In the genomic region with DNA sequence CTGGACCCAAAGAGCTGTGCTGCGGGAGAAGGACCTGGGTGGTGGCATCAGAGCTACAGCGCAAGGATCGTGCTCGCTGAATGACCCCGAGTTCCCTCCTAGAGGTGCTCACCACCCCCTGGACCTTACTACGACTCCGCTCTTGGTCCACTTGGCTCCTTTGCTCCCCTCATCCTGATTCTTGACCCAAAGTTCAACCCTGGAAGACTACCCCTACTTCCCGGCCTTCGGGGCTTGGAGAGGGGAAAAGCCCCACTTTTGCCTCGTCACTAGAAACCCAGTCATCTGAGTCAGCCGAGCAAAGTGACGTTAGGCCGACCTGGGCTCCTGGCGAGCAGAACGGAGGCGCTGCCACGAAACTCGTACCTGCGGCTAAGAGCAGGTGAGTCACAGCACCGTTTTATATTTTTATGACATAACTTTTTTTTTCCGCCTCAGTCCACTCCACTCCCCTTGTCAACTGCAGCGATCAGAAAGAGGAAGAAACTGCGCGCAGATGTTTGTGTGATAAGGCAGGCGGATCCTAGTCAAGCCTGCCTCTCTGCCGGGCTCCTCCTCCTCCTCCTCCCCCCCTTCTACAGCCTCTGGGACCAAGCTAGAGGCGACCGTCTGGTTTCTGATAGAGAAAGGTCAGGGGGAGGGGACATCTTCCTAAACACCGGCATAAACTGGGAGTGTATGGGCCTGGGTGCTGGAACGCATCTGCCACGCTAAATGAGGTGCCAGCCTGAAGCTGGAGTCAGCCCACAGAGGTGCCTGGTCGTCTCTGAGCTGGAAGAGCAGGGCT, we compare ENCODE assay signal across 8 mouse cellular contexts. TPM values are rescaled to one million over a fixed set of nuclear protein-coding genes. Genes with fewer than 3 reads are reported as not detected.
DNase-seq lines count a peak whose midpoint lies in the region; ATAC-seq lines count a peak whose summit lies in the region.

Gene Foxa1 (minus strand): TSS at position 502 of the 787 bp plus-strand sequence.

- H3K4me1 ChIP-seq in kidney, embryonic 14.5 days (ENCODE audit: control insufficient read depth, insufficient read depth, low read length) = peaks cover 10% of the 10 kb centered on the region; the same call in 1 of the 2 replicates
- H3K4me1 ChIP-seq in forebrain, embryonic 10.5 days = peaks cover 69% of the 10 kb centered on the region
- H3K4me1 ChIP-seq in limb, embryonic 10.5 days = peaks cover 51% of the 10 kb centered on the region

- no peak for DNase-seq in kidney, postnatal 25 days
- peak; percentile 48 for DNase-seq in forebrain, embryonic 10.5 days (ENCODE audit: extremely low spot score, low spot score)
- peak; percentile 54 for DNase-seq in limb, embryonic 10.5 days (ENCODE audit: low spot score)
- no peak for DNase-seq in left cerebral cortex, adult 8-10 months (ENCODE audit: low spot score in 2 of 2)
- no peak for DNase-seq in right cerebral cortex, postnatal 10 days (ENCODE audit: low spot score in 2 of 2)

- no peak within 1 kb of the TSS for H3K27ac ChIP-seq in kidney, embryonic 14.5 days (ENCODE audit: low read depth, low read length)
- peak within 1 kb of the TSS; percentile 78 for H3K27ac ChIP-seq in forebrain, embryonic 10.5 days
- 0 out of 2 replicates have a peak within 1 kb of the TSS, but pooled peaks have one; percentile 30 for H3K27ac ChIP-seq in limb, embryonic 10.5 days

- peak within 1 kb of the TSS; percentile 97 for H3K4me2 ChIP-seq in kidney, embryonic 14.5 days (replicated peaks; ENCODE audit: low read depth, low read length)

- peaks cover 92% of the 10 kb centered on the region for H3K27me3 ChIP-seq in kidney, embryonic 14.5 days (ENCODE audit: control insufficient read depth, insufficient read depth, low read length)
- peaks cover 100% of the 10 kb centered on the region for H3K27me3 ChIP-seq in forebrain, embryonic 10.5 days (ENCODE audit: poor library complexity, severe bottlenecking)
- H3K27me3 ChIP-seq in limb, embryonic 10.5 days (ENCODE audit: low read depth, poor library complexity, severe bottlenecking) = peaks cover 100% of the 10 kb centered on the region

- H3K9ac ChIP-seq in kidney, embryonic 14.5 days (ENCODE audit: low read depth, low read length) = peak within 1 kb of the TSS; percentile 34; the same call in 1 of the 2 replicates

- peak within 1 kb of the TSS; percentile 51 for H3K4me3 ChIP-seq in kidney, embryonic 14.5 days (ENCODE audit: low read length)
- peak within 1 kb of the TSS; percentile 62 for H3K4me3 ChIP-seq in forebrain, embryonic 10.5 days
- peak within 1 kb of the TSS; percentile 60 for H3K4me3 ChIP-seq in limb, embryonic 10.5 days

- H3K36me3 ChIP-seq in kidney, embryonic 14.5 days (ENCODE audit: control insufficient read depth, insufficient read depth, low read length) = no peaks in the 10 kb centered on the region
- no peaks in the 10 kb centered on the region for H3K36me3 ChIP-seq in forebrain, embryonic 10.5 days (replicated peaks)
- no peaks in the 10 kb centered on the region for H3K36me3 ChIP-seq in limb, embryonic 10.5 days

- ATAC-seq in kidney, embryonic 14.5 days (ENCODE audit: low FRiP score, low TSS enrichment) = peak; percentile 33; the same call in 1 of the 2 replicates
- 0 out of 2 replicates have a peak, but pooled peaks have one; percentile 26 for ATAC-seq in megakaryocyte-erythroid progenitor cell, adult 5-6 weeks (replicated peaks; ENCODE audit: low FRiP score, low TSS enrichment, poor library complexity, severe bottlenecking)
- no peak for ATAC-seq in erythroid progenitor cell, adult 5-6 weeks (replicated peaks; ENCODE audit: low FRiP score, poor library complexity, severe bottlenecking)

- 2% methylated on average over 32 of the region's 32 CpGs for WGBS in kidney, embryonic 14.5 days
- under 1% methylated on average over 32 of the region's 32 CpGs for WGBS in forebrain, embryonic 10.5 days
- under 1% methylated on average over 32 of the region's 32 CpGs for WGBS in limb, embryonic 10.5 days

- H3K9me3 ChIP-seq in kidney, embryonic 14.5 days (ENCODE audit: control insufficient read depth, low read length) = no peaks in the 10 kb centered on the region
- H3K9me3 ChIP-seq in forebrain, embryonic 10.5 days = no peaks in the 10 kb centered on the region
- H3K9me3 ChIP-seq in limb, embryonic 10.5 days (replicated peaks) = no peaks in the 10 kb centered on the region

RNA-seq across cellular contexts. Expression of gene Foxa1, which starts in this region (rescaled TPM):
- polyA plus RNA-seq in kidney, embryonic 14.5 days (2014; fragmentation: Nextera tagmentation; extraction: Ambion mirVana) = 1.5 and 1.6 TPM in 2 replicates
- polyA plus RNA-seq in forebrain, embryonic 10.5 days (2016; fragmentation: Nextera tagmentation; extraction: Ambion mirVana) = 0.17 and 0.61 TPM in 2 replicates
- polyA plus RNA-seq in limb, embryonic 10.5 days (2016; fragmentation: Nextera tagmentation; extraction: Ambion mirVana) = 0.08 TPM in 1 of 2 replicates, not detected in the other
- not detected in 2 replicates for total RNA-seq in megakaryocyte-erythroid progenitor cell, adult 5-6 weeks (2014; fragmentation: Nextera tagmentation)
- not detected in 2 replicates for total RNA-seq in megakaryocyte-erythroid progenitor cell, adult 5-6 weeks (2017)
- total RNA-seq in left cerebral cortex, adult 8-10 months (2022) = under 1 TPM in 1 of 4 experiments, not detected in 3; 0.16 TPM
- not detected in 2 replicates for total RNA-seq in erythroid progenitor cell, adult 5-6 weeks (2015; ENCODE audit: low replicate concordance)
- not detected in 2 replicates for total RNA-seq in erythroid progenitor cell, adult 5-6 weeks (2017; ENCODE audit: low replicate concordance)

Comparison
In these comparisons a context has a peak if more than half of its experiments do, and no peak if none do; other contexts are left out.
1. Peak in DNase-seq, H3K4me3 ChIP-seq and H3K27ac ChIP-seq in forebrain, embryonic 10.5 days; RNA of the gene not detected or under 1 TPM.
2. Peak in DNase-seq, H3K4me3 ChIP-seq and H3K27ac ChIP-seq in limb, embryonic 10.5 days; RNA of the gene not detected or under 1 TPM.
3. Peak in ATAC-seq in megakaryocyte-erythroid progenitor cell, adult 5-6 weeks; RNA of the gene not detected or under 1 TPM.